Mouse (Mus musculus) intestine, embryonic 16.5 days (tissue): ENCODE data around the gene Pafah2. TPM values are rescaled to one million over a fixed set of nuclear protein-coding genes. Genes with fewer than 3 reads are reported as not detected.
"Not testable (repeated sequence)": the region's sequence is repeated elsewhere in the genome, so short reads cannot be mapped to it uniquely, and the experiment has no call there.

Experiments
- ATAC-seq: fragments of 200-750 bp; cut with Nextera tagmentation; 2 replicates; pipeline ENCODE4 v1.8.0; 2017; ENCODE audit warnings: moderate TSS enrichment, moderate library complexity
- H3K27ac ChIP-seq: fragments of 300-500 bp; sonication (generic); 2 replicates; pipeline ENCODE4 v1.5.1; 2014; ENCODE audit warnings: mild to moderate bottlenecking, low read length
- H3K27me3 ChIP-seq: fragments of 300-500 bp; sonication (generic); replicated peaks from 2 replicates; pipeline ENCODE4 v1.6.1; 2014; ENCODE audit warnings: low read length, control low read depth, mixed read lengths; ENCODE audit not compliant: control insufficient read depth, insufficient read depth
- H3K36me3 ChIP-seq: fragments of 300-500 bp; sonication (generic); 2 replicates; pipeline ENCODE4 v1.6.1; 2014; ENCODE audit warnings: low read length, control low read depth; ENCODE audit not compliant: control insufficient read depth, insufficient read depth
- H3K4me1 ChIP-seq: fragments of 300-500 bp; sonication (generic); 2 replicates; pipeline ENCODE4 v1.6.1; 2014; ENCODE audit warnings: low read length, control low read depth, mixed read lengths; ENCODE audit not compliant: control insufficient read depth, insufficient read depth
- H3K4me2 ChIP-seq: fragments of 300-500 bp; sonication (generic); 2 replicates; pipeline ENCODE4 v1.6.1; 2014; ENCODE audit warnings: low read depth, low read length, control low read depth
- H3K4me3 ChIP-seq: fragments of 300-500 bp; sonication (generic); 2 replicates; pipeline ENCODE4 v1.5.1; 2014; ENCODE audit warnings: mild to moderate bottlenecking, low read length
- H3K9ac ChIP-seq: fragments of 300-500 bp; sonication (generic); 2 replicates; pipeline ENCODE4 v1.6.1; 2014; ENCODE audit warnings: low read depth, low read length
- H3K9me3 ChIP-seq: fragments of 300-500 bp; sonication (generic); 2 replicates; pipeline ENCODE4 v1.6.1; 2016; ENCODE audit warnings: low read length, control low read depth; ENCODE audit not compliant: control insufficient read depth
- WGBS: fragments of 180-500 bp; shearing (Covaris S2); extraction: QIAGEN DNeasy Blood & Tissue Kit; methylation state at CpG from one replicate; pipeline ENCODE4 v1.1.7; 2014; 5-methylcytosine and 5-hydroxymethylcytosine counted together
- polyA plus RNA-seq: library from polyadenylated mRNA; unstranded; fragments of >200 nt; fragmentation: Nextera tagmentation; extraction: Ambion mirVana; gene quantifications from 2 replicates; pipeline ENCODE4 v1.2.1, GENCODE M21; 2015

The Pafah2 gene
- polyA plus RNA-seq, 1 experiment from 2014 or later = 61.6 TPM

DNA sequence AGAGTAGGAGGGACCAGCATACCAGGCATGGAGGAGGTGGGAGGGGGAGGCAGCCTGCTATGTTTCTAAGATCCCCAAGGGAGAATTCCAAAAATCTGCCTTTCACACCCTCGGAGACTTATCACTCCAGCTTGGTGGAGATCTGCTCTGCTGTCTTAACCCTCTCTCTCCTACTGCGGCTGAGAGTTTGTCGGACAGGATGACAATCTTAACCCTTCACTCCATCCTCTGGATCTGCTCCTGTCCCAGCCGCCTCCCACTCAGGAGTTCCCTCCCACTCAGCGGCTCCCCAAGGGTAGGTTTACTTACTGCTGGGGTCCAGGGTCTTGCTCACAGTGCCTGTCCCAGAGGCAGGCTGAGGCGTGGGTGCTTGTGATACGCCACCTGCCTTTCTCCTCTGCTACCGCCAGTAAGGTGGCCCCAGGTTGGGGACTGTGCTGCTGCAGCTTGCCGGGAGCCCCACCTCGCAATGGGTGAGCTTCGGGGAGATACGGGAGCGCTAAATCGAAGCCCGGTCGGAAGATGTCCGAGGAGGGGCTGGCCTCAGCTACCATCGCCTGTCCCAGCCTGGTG lies 25.4 kb upstream of the Pafah2 start:
- H3K9me3 ChIP-seq = no peaks in the 10 kb centered on the region
- no peak overlapping the region for H3K27ac ChIP-seq
- H3K4me2 ChIP-seq = peak overlapping the region; percentile 85
- H3K4me1 ChIP-seq = peaks cover 19% of the 10 kb centered on the region
- 2% methylated on average over 18 of the region's 18 CpGs for WGBS
- peak overlapping the region; percentile 57 for H3K4me3 ChIP-seq
- ATAC-seq = no peak
- peak overlapping the region; percentile 43; the same call in 1 of the 2 replicates for H3K9ac ChIP-seq
- H3K36me3 ChIP-seq = no peaks in the 10 kb centered on the region
- peaks cover 25% of the 10 kb centered on the region for H3K27me3 ChIP-seq

- peaks cover 19% of the 10 kb centered on the region for H3K4me1 ChIP-seq
- H3K36me3 ChIP-seq = no peaks in the 10 kb centered on the region
- no peak overlapping the region for H3K27ac ChIP-seq
- ATAC-seq = no peak
- peaks cover 25% of the 10 kb centered on the region for H3K27me3 ChIP-seq
- WGBS = under 1% methylated on average over 17 of the region's 17 CpGs
- H3K4me3 ChIP-seq = peak overlapping the region; percentile 57
- H3K4me2 ChIP-seq = peak overlapping the region; percentile 85
- H3K9ac ChIP-seq = peak overlapping the region; percentile 43; the same call in 1 of the 2 replicates
- H3K9me3 ChIP-seq = no peaks in the 10 kb centered on the region
Observed at GRCm38 (mm10) chr4:134371316-134371855, 24.7 kb upstream of the Pafah2 start.

- H3K27me3 ChIP-seq = peaks cover 25% of the 10 kb centered on the region
- H3K9me3 ChIP-seq = peaks cover 3% of the 10 kb centered on the region; the same call in 1 of the 2 replicates
- peak; percentile 81 for ATAC-seq
- 0% methylated on average over 16 of the region's 16 CpGs for WGBS
- peak overlapping the region; percentile 57 for H3K4me3 ChIP-seq
- peak overlapping the region; percentile 85 for H3K4me2 ChIP-seq
- H3K4me1 ChIP-seq = peaks cover 19% of the 10 kb centered on the region
- H3K27ac ChIP-seq = no peak overlapping the region
- H3K9ac ChIP-seq = peak overlapping the region; percentile 46
- H3K36me3 ChIP-seq = no peaks in the 10 kb centered on the region
Observed at GRCm38 (mm10) chr4:134372294-134372747, 23.8 kb upstream of the Pafah2 start.

GRCm38 (mm10) chr4:134373295-134373694 lies 22.8 kb upstream of the Pafah2 start:
- Histone ChIP-seq H3K9ac (no peak overlapping the region), H3K4me3 (no peak overlapping the region), H3K27ac (no peak overlapping the region), H3K4me1 (peaks cover 19% of the 10 kb centered on the region), H3K9me3 (peaks cover 3% of the 10 kb centered on the region; the same call in 1 of the 2 replicates), H3K4me2 (no peak overlapping the region), H3K27me3 (peaks cover 25% of the 10 kb centered on the region), H3K36me3 (no peaks in the 10 kb centered on the region)
- no peak for ATAC-seq
- WGBS = 80% methylated on average over 8 of the region's 8 CpGs

DNA sequence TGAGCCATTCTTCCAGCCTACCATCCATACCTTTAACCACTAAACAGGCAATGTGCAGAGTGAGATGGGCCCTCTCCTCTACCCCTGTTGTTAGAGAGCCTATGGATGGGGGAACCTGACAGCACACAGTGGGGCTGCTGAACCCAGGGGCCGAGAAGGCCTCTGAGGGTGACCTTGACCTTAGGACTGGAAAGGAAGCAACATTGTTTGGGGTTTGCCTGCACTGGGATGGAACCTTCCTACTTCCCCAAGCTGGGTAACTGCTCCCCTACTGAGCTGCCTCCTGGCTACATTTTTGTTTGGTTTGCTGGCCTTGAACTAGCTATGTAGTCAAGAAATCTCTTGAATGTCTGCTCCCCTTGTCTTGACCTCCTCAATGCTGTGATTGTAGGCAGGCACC lies 21.8 kb upstream of the Pafah2 start:
- ATAC-seq = no peak
- Histone ChIP-seq H3K36me3 (no peaks in the 10 kb centered on the region), H3K4me2 (no peak overlapping the region), H3K4me3 (no peak overlapping the region), H3K9me3 (peaks cover 3% of the 10 kb centered on the region; the same call in 1 of the 2 replicates), H3K27ac (no peak overlapping the region), H3K4me1 (peaks cover 27% of the 10 kb centered on the region), H3K9ac (no peak overlapping the region), H3K27me3 (peaks cover 25% of the 10 kb centered on the region)
- 60% methylated on average over 1 of the region's 1 CpGs for WGBS

DNA sequence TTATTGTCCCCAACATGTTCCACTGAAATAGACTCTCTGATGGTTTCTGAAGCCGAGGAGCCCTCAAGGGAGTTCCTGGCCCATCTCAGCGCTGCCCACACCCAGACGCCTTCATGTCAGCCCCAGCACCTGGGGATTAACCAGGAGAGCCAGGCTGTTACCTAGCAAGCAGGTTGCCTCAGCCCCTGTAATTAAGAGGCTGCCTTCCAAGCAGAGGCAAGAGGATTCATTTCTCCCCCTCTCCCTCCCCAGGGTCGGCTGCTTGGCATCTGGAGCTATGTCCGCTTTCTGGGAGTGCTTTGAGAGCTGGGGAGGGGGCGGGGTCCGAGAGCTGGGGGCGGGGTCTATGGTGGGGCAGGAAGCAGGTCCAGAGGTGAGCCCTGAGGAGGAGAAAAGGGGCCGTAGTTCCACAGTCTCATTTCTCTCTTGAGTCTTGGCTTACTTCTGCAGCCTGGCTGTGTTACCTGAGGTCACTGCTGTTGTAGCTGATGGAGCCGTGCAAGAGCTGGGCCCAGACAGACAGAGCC lies 18.0 kb upstream of the Pafah2 start:
- no peaks in the 10 kb centered on the region for H3K27me3 ChIP-seq
- peaks cover 3% of the 10 kb centered on the region; the same call in 1 of the 2 replicates for H3K9me3 ChIP-seq
- no peaks in the 10 kb centered on the region for H3K36me3 ChIP-seq
- no peak for ATAC-seq
- 34% methylated on average over 10 of the region's 10 CpGs for WGBS
- no peak overlapping the region for H3K4me3 ChIP-seq
- no peak overlapping the region for H3K27ac ChIP-seq
- H3K4me2 ChIP-seq = no peak overlapping the region
- no peak overlapping the region for H3K9ac ChIP-seq
- H3K4me1 ChIP-seq = peaks cover 8% of the 10 kb centered on the region; the same call in 1 of the 2 replicates

DNA sequence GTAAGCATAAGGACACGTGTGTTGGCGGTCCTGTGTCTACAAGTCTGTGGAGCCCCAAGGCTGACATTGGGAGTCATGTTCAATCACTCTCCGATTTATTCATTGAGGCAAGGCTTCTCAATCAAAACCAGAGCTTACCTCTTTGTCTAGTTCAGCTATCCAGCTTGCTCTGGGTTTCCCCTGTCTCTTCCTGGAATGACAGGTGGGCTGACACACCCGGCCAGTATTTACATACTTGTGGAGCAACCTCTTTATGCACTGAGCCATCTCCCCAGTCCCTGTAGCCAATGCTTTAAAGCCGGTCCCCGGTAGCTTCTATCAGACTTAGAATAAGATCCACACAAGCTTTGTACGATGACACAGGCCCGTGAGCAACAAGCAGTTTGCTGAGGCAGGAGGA lies 16.6 kb upstream of the Pafah2 start:
- Histone ChIP-seq H3K4me3 (no peak overlapping the region), H3K9me3 (peaks cover 3% of the 10 kb centered on the region; the same call in 1 of the 2 replicates), H3K4me2 (no peak overlapping the region), H3K36me3 (no peaks in the 10 kb centered on the region), H3K27ac (no peak overlapping the region), H3K9ac (no peak overlapping the region), H3K27me3 (no peaks in the 10 kb centered on the region), H3K4me1 (peaks cover 8% of the 10 kb centered on the region; the same call in 1 of the 2 replicates)
- WGBS = 68% methylated on average over 8 of the region's 8 CpGs
- no peak for ATAC-seq

DNA sequence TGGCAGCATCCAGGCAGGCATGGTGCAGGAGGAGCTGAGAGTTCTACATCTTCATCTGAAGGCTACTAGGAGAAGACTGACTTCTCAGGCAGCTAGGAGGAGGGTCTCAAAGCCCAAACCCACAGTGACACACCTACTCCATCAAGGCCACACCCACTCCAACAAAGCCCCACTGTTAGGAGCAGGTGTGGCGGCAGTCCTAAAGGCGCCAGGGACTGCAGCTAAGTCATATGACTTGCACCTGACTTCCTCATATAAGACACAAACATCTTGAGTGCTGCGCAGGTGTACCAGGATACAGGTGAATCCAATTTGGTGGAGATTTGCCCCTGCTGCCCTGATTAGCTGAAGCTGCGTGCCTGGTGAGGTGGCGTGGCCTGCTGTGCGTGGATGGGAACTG lies 12.4 kb upstream of the Pafah2 start, which contains the start of gene Extl1:
Gene Extl1 (minus strand): TSS at position 101 of the 400 bp plus-strand sequence.
- not testable (repeated sequence) for H3K9ac ChIP-seq, H3K4me3 ChIP-seq, H3K27ac ChIP-seq, ATAC-seq, H3K4me1 ChIP-seq, H3K9me3 ChIP-seq, H3K4me2 ChIP-seq, H3K27me3 ChIP-seq, H3K36me3 ChIP-seq
- 95% methylated on average over 2 of the region's 6 CpGs for WGBS

DNA sequence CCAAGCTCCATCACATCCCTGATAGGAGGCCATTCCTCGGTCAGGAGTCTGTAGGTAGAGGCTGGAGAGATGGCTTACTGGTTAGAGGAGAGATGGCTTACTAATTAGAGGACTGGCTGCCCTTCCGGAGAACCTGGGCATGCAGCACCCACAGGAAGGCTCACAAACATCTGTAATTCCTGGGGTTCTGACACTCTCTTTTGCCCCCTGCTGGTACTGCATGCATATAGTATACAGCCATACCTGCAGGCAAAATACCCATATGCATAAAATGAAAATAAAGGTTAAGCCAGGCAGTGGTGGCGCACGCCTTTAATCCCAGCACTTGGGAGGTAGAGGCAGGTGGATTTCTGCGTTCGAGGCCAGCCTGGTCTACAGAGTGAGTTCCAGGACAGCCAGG lies 8.9 kb upstream of the Pafah2 start:
- H3K4me3 ChIP-seq = no peak overlapping the region
- 66% methylated on average over 6 of the region's 6 CpGs for WGBS
- ATAC-seq = no peak
- peaks cover 12% of the 10 kb centered on the region for H3K9me3 ChIP-seq
- H3K4me2 ChIP-seq = no peak overlapping the region
- H3K4me1 ChIP-seq = no peaks in the 10 kb centered on the region
- H3K9ac ChIP-seq = no peak overlapping the region
- H3K36me3 ChIP-seq = no peaks in the 10 kb centered on the region
- no peak overlapping the region for H3K27ac ChIP-seq
- H3K27me3 ChIP-seq = no peaks in the 10 kb centered on the region
